Mouse (Mus musculus) kidney, embryonic 16.5 days (tissue): ENCODE data around the gene Esp15. TPM values are rescaled to one million over a fixed set of nuclear protein-coding genes. Genes with fewer than 3 reads are reported as not detected.
"Not testable (repeated sequence)": the region's sequence is repeated elsewhere in the genome, so short reads cannot be mapped to it uniquely, and the experiment has no call there.

Source experiments
- ATAC-seq: fragments of 200-750 bp; cut with Nextera tagmentation; 2 replicates; pipeline ENCODE4 v1.8.0; 2017; ENCODE audit warnings: moderate TSS enrichment; ENCODE audit not compliant: low FRiP score, low TSS enrichment
- H3K27ac ChIP-seq: fragments of 300-500 bp; sonication (generic); 2 replicates; pipeline ENCODE4 v1.5.1; 2014; ENCODE audit warnings: low read length
- H3K27me3 ChIP-seq: fragments of 300-500 bp; sonication (generic); 2 replicates; pipeline ENCODE4 v1.6.1; 2014; ENCODE audit warnings: low read length, control low read depth, mixed read lengths; ENCODE audit not compliant: insufficient read depth
- H3K36me3 ChIP-seq: fragments of 300-500 bp; sonication (generic); 2 replicates; pipeline ENCODE4 v1.6.1; 2014; ENCODE audit warnings: low read length, control low read depth, mixed read lengths; ENCODE audit not compliant: insufficient read depth
- H3K4me1 ChIP-seq: fragments of 300-500 bp; sonication (generic); 2 replicates; pipeline ENCODE4 v1.6.1; 2014; ENCODE audit warnings: low read length, control low read depth, mixed read lengths; ENCODE audit not compliant: insufficient read depth
- H3K4me2 ChIP-seq: fragments of 300-500 bp; sonication (generic); replicated peaks from 2 replicates; pipeline ENCODE4 v1.6.1; 2014; ENCODE audit warnings: low read depth, low read length
- H3K4me3 ChIP-seq: fragments of 300-500 bp; sonication (generic); 2 replicates; pipeline ENCODE4 v1.5.1; 2014; ENCODE audit warnings: mild to moderate bottlenecking, low read length
- H3K9ac ChIP-seq: fragments of 300-500 bp; sonication (generic); replicated peaks from 2 replicates; pipeline ENCODE4 v1.6.1; 2014; ENCODE audit warnings: low read length
- H3K9me3 ChIP-seq: fragments of 300-500 bp; sonication (generic); 2 replicates; pipeline ENCODE4 v1.6.1; 2016; ENCODE audit warnings: low read length, control low read depth
- WGBS: fragments of 180-500 bp; shearing (Covaris S2); extraction: QIAGEN DNeasy Blood & Tissue Kit; methylation state at CpG from one replicate; pipeline ENCODE4 v1.1.7; 2014; 5-methylcytosine and 5-hydroxymethylcytosine counted together
- polyA plus RNA-seq: library from polyadenylated mRNA; unstranded; fragments of >200 nt; fragmentation: Nextera tagmentation; extraction: Ambion mirVana; gene quantifications from 2 replicates; pipeline ENCODE4 v1.2.1, GENCODE M21; 2015

The Esp15 gene
- not detected in 2 replicates for polyA plus RNA-seq

- H3K27ac ChIP-seq, H3K4me1 ChIP-seq, H3K36me3 ChIP-seq, H3K9me3 ChIP-seq, H3K4me3 ChIP-seq, H3K9ac ChIP-seq, H3K4me2 ChIP-seq, ATAC-seq, H3K27me3 ChIP-seq: not testable (repeated sequence)
- WGBS = 73% methylated on average over 6 of the region's 6 CpGs
These were observed at the start of gene Esp15 for GRCm38 (mm10) chr17:39640654-39641053. Esp15 (plus strand) TSS chr17:39640954.

- Histone ChIP-seq H3K4me3 (no peak overlapping the region), H3K27me3 (no peaks in the 10 kb centered on the region), H3K27ac (no peak overlapping the region), H3K9ac (no peak overlapping the region), H3K9me3 (peaks cover 3% of the 10 kb centered on the region; the same call in 1 of the 2 replicates), H3K4me1 (no peaks in the 10 kb centered on the region), H3K4me2 (no peak overlapping the region), H3K36me3 (no peaks in the 10 kb centered on the region)
- 46% methylated on average over 1 of the region's 1 CpGs for WGBS
- ATAC-seq = no peak
These were observed 49.2 kb upstream of the Esp15 start for GRCm38 (mm10) chr17:39591550-39591949.

Other genes with a start within 250 kb of the Esp15 start
- not detected in 2 replicates for gene Esp18, start 234.6 kb upstream of the Esp15 start, polyA plus RNA-seq
- gene Esp16, start 104.8 kb upstream of the Esp15 start, polyA plus RNA-seq = not detected in 2 replicates